Mouse (Mus musculus): Measurements from ENCODE around the gene Mras.

Mras gene

DNA sequence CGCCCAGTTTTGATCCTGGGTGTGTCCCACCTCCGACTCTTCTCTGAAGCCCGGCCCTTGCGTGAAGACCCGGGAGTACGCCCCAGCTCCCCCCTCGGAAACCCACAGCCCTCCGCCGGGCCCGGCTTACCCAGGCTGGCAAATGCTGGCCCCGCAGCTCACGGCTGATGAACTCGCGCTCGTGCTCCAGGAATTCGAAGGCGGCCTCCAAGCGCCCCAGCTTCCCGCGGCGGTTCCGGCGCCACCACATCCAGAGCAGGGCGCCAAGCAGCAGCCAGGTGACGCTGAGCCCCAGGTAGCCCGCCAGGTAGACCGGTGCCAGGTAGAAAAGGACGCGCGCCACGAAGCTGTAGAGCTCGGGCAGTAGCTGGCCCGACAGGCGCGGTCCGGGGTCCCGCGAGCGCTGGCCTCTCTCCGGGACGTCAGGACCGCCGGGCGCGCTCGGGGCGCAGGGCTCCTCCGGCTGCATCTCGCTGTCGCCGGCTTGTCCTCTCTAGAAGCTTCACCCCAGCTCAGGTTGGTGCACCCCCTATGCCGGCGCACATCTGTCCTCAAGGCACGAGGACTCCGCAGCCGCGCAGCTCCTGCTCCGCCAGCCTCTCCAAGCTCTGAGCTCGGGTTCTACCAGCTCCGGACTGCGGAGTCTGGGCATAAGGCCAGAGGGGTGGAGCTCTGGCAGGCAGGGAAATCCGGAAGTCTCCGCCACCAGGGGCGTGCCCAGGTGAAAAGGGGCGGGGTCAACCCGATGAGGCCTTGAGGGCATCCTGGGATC, 79.1 kb downstream of the Mras start, which contains the start of gene Esyt3:
TSS of gene Esyt3 (minus strand) at position 637 of the 772 bp plus-strand sequence.
- DNase-seq (ENCODE audit: low read depth, low spot score), result no peak

DNA sequence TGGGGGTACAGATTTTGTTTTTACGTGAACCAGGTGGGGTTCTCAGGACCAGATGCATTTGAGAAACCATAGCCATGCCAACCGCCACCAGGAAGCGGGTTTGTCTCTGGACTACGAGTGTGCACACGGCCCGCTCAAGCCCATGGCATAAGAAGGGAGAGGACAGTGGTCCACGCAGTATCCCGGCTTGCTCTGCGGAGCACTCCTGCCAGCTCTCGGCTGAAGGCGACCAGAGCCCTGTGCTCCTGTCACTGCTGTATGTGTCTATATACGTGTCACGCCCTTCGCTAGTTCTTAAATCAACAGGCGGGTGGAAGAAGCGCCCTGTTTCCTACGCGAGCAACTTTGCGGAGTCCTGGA, 79.6 kb downstream of the Mras start:
- no peak for DNase-seq (ENCODE audit: low read depth, low spot score)

DNA sequence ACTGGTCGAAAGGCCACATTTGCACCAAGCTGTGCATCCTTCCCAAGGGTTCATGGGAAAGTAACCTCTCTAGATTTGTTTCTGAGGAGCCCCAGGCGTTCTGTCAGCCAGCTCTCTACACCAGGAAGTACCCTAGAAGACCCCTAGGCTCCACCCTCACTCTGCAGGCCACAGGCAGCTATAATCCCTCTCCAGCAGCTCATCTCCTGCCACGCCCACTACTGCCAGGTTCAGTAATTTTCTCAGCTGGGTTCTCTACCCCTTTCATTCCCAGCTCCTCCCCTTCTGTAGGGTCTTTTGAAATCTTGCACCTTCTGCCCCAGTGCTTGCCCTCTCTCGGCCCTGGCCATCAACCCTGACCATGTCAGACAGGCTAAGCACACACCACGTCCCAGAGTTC, 81.2 kb downstream of the Mras start:
- no peak for DNase-seq (ENCODE audit: low read depth, low spot score)

DNA sequence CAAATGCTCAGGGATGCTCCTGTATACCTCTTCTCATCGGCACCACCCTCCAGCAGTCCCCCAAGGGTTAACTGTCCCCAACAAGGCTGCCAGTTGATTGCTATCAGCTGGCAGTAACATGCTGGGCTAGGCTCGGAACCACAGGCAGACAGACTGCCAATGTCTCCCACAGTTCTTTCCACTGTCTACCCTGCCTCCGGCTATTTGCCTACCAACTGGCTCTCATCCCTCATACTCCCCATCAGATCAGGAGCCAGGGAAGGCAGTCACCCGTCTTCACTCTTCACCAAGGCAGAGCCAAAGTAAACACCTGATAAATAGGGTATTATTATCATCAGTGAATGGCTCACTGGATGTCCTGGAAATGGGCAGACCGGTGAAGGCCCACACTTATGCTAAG, 82.4 kb downstream of the Mras start:
- no peak for DNase-seq (ENCODE audit: low read depth, low spot score)

DNA sequence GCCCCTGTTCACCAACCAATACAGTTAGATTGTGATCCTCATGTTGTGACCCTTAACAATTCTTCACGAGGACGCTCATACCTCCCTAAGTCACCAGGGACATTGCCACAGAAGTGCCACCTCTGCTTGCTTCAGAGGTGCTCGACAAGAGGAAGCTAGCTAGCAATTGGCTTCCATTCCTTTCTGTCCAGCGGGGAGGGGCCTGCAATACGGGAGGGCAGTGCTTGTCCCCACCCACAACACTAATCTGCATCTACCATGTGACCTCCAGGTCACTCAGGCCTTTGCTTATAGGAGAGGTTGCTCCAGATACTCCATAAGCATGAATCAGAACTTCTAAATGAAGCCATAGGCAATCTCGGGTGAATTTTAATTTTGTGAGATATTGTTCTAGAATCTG, 83.8 kb downstream of the Mras start:
- DNase-seq (ENCODE audit: low read depth, low spot score), result no peak

DNA sequence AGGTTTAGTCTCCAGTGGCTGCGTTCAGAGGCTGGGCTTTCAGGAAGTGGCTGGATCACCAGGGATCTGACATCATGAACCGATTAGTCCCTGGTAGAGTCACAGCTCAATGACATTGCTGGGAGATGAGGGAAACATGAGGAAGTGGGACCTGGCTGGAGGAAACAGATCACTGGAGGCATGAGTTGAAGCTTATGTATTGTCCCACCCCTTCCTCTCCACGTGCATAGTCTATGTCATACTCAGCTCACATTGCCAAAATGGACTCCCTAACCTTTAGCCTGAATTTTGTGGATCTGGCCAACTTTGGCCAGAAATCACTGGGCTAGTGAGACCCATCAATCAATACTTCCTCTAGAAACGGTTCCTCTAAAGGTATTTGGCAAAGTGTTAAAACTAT, 84.2 kb downstream of the Mras start:
- DNase-seq (ENCODE audit: low read depth, low spot score), result no peak

DNA sequence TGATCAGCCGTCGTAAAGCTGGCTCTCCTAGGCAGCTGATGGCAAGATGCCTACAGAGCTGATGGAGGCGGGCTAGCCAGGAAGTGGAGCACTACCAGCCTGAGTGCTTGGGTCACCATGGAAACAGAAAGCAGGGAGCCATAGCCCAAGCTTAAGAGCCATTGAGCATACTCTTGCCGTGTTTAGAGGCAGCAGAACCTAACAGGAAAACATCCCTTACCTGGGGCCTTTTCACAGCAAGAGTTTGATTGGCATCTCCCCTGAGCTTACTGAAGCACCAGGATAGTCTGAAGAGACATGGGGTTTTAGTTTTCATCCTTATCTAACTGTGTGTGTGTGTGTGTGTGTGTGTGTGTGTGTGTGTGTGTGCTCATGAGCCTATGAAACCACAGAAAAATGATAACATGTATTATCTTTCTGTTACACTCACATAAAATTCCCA, 91.8 kb downstream of the Mras start:
- no peak for DNase-seq (ENCODE audit: low read depth, low spot score)

DNA sequence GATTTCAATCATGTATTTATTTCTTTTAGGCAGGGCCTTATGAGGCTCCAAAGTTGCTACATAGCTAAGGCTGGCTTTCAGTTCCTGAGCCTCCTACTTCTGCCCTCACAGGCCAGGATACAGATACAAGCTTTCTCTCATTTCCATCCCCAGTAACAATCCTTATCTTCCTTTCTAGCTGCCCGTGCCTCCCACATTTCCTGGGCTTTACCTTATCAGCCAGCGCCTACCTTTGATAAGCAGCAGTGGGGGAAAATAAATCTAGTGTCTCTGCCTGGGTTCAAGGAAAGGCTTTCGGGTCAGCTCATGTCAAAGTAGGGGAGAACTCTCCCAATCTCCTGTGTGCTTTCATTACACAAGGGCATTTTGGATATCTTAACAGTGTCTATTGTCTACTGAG, 95.6 kb downstream of the Mras start:
- no peak for DNase-seq (ENCODE audit: low read depth, low spot score)

DNA sequence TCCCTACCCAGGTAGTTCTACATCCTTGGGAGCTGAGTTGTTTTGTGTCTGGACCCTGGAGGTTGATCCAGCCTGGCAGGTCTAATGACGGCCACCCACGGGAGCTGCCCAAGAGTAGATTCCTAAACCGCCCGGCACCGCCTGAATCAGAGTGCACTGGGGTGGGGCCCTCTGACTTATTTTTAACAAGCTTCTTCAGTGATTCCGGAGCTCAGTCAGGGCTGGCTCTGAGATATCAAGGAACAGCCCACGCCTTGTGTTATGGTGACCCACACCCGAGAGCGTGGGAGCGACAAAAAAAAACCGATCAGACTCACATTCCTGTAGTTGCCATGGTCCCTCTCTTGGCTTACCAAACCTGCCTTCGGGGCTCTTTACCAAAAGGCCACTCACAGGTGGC, 97.1 kb downstream of the Mras start:
- DNase-seq (ENCODE audit: low read depth, low spot score), result no peak

DNA sequence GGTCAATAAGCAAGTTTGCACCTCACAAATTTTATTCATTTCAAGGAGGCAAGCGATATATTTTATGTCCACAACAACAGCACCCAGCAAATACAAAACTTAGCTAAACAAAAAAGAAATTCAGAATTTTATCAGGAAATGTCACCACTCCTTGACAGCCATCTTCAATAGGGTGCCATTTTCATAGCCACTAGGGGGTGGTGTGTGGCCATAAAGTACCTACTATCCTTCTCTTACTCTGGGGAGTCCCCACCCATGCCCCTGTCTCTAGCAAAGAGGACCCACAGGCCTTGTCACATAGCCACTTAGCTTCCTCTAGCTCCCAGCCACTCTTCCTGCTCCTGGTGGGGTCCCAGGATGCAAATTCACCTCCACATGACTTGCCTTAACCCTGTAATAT, 98.0 kb downstream of the Mras start:
- DNase-seq (ENCODE audit: low read depth, low spot score), result no peak

DNA sequence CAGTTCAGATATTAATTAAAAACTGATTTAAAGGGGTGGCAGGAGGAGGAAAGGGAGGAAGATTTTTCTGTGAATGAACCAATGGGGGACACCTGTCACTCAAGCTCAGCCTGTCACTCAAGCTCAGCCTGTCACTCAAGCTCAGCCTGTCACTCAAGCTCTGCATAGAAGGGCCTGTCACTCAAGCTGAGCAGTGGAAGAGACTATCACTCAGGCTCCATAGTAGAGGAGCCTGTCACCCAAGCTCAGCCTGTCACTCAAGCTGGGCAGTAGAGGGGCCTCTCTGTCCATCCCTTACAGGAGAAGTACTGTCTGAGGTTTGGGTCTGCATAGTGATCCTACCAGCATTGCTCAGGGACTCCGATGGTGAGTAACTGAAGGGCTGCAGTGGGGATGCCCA, 98.9 kb downstream of the Mras start:
- DNase-seq (ENCODE audit: low read depth, low spot score), result no peak

DNA sequence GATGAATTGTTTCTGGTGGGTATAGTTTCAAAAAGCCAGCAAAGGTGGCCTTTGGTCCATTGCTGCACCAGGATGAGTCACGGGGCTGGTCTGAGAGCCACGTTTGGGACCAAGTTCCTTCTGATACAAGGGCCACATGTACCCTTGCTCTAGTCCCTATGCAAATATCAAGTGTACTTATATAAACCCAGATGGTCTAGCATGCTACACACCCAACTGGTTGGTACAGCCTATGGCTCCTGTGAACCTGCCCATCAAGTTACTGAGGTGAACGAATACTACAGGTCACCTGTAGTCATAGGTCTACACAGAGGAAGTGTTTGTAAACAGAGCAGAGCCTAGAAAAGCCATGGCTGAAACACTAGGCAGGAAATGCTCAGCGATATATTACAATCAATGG, 100.6 kb downstream of the Mras start:
- DNase-seq (ENCODE audit: low read depth, low spot score), result no peak

Measured in retina, postnatal 7 days (tissue).